Mouse (Mus musculus) G1E (cell line): ENCODE measurements around the gene Rrp12.

Experiments used
- CTCF ChIP-seq: IDR thresholded peaks from 2 replicates; pipeline ENCODE4 v1.5.1; 2012; ENCODE audit warnings: low read depth, low read length, inconsistent platforms, mixed read lengths
- GATA1 ChIP-seq: IDR thresholded peaks from 2 replicates; pipeline ENCODE4 v1.6.1; 2012; ENCODE audit warnings: borderline replicate concordance, low read length, inconsistent platforms, mixed read lengths
- GATA2 ChIP-seq: IDR thresholded peaks from 2 replicates; pipeline ENCODE4 v1.6.1; 2012; ENCODE audit warnings: low read depth, low read length, inconsistent platforms, borderline replicate concordance
- POLR2AphosphoS5 ChIP-seq: IDR thresholded peaks from 2 replicates; pipeline ENCODE4 v1.6.1; 2012; ENCODE audit warnings: low read depth, low read length, inconsistent platforms; ENCODE audit not compliant: insufficient replicate concordance
- TAL1 ChIP-seq: conservative IDR thresholded peaks from 2 replicates; pipeline ENCODE4 v1.6.1; 2012; ENCODE audit warnings: low read depth, low read length, inconsistent platforms, mixed read lengths

DNA sequence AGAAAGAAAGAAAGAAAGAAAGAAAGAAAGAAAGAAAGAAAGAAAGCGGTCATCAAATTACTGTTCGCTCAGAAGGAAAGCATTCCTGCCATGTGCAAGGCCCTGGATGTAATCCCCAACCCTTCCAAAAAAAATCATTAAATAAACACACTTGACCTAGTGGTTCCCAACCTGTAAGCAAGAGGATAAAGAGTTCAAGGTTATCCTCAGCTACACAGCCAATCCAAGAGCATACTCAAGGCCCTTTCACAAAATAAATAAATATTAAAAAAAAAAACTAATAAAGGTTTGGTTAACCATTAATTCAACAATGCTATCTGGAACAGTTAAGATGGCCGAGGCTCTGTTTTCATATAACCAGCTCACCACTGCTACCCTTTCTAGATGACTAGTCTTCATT, 67.0 kb downstream of the Rrp12 start:
- TF ChIP-seq CTCF (no peak), GATA1 (no peak), POLR2AphosphoS5 (no peak), TAL1 (no peak), GATA2 (no peak)
